Mouse (Mus musculus) heart, adult 11 months (tissue): ENCODE results near the gene Paxbp1.

ENCODE experiments used
- DNase-seq: peaks from one replicate; pipeline ENCODE4 v3.0.0; 2022

Paxbp1 gene

GRCm38 (mm10) chr16:90996327-90997243 lies 47.8 kb downstream of the Paxbp1 start:
- DNase-seq = no peak

GRCm38 (mm10) chr16:90995498-90995897 lies 48.8 kb downstream of the Paxbp1 start:
- peak; percentile 82 for DNase-seq

- DNase-seq = peak; percentile 95
Observed at GRCm38 (mm10) chr16:90995023-90995422, 49.3 kb downstream of the Paxbp1 start.

DNA sequence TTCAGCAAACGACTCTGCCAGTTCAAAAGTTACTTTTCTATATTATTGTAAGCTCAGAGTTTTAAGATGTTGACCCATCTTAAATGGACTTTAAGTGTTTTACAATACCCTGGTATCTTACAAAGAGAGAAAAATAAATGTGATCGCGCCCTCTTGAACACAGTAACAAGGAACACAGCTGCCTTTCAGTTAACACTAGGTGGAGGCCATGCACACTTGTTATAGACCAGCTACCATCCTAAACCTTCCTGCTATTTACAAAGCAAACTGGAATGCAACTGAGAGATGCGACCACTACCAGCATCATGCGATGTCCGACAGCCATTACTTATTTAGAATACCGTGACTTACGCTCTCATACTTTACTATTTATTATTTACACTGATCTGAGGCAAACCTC lies 55.2 kb downstream of the Paxbp1 start:
- peak; percentile 70 for DNase-seq

DNA sequence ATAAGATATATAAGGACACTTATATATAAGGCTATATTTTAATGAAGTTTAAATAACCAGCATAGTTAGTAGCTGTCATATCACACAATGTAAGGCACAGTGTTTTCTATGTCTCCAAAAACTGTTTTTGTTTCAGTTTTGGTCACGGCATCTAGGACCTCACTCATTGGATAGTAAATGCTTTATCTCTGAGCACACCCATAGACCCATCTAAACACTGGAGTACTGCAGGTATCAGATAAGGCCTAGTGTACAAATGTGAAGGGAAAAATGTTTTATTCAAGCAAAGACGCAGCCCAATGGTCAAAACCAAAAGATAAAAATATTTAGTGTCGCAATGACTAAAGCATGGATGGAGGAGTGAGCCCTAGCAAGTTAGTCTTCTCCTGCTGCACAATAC lies 55.7 kb downstream of the Paxbp1 start:
- DNase-seq = no peak

DNA sequence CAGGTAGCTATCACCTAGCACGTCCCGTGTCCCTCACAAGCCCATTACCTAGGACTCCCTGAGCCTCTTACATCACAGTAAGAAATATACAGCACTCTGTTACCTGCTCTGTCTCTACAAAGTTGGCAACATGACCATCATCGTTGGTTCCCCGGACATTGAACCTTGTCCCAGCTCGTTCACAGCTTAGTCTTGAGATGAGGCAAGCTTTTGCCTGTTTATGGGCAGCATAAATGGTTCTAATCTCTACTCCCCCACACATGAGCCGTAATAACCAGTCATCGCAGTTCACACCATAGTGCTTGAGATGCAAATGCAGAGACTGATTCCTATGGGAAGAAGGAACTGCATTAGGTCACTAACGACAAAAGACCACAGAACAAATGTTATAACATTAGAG lies 56.3 kb downstream of the Paxbp1 start:
- DNase-seq = no peak

GRCm38 (mm10) chr16:90971004-90971403 lies 73.3 kb downstream of the Paxbp1 start:
- no peak for DNase-seq

DNA sequence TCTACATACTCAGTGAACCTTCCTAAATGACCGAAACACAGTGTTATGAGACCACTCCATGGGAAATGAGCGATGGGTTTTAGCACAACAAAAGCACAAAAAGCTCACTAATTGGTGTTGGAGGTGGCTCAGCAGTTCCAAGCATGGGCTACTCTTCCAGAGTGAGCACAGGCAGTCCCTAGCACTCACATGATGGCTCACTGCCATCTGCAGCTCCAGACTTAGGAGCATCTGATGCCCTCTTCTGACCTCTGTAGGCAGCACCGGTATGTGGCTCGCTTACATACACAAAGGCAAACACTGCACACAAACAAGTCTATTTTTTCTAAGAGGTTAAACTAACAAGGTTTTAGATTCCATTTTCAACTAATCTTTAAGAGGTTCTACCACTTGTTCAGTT lies 78.1 kb downstream of the Paxbp1 start:
- peak; percentile 64 for DNase-seq

DNA sequence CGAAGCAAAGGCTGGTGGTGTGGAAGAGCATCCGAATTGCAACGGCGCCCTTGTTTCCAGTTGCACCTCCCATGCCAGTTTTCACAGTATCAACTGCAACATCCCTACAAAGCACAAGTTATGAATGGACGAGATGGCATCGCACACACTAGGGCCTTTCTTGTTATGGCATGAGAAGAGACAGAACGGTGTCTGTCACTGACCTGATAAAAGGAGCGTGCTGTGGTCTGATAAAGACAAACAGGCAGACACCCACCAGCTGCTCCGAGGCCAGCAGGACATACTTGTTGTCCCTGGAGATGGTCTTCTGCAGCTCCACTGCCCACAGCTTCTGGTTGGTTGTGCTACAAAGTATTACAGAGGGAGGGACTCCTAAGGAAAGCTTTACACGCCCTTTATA lies 80.0 kb downstream of the Paxbp1 start:
- no peak for DNase-seq
